Mouse (Mus musculus): Measurements from ENCODE around the gene Dyrk1a. TPM values are rescaled to one million over a fixed set of nuclear protein-coding genes. Genes with fewer than 3 reads are reported as not detected.

Dyrk1a gene
- polyA plus RNA-seq, 1 experiment = 24.5 TPM

GRCm38 (mm10) chr16:94624871-94625270 is 55.1 kb downstream of the Dyrk1a start:
- DNase-seq (ENCODE audit: low read depth, low spot score) = no peak
- 47% methylated on average over 4 of the region's 4 CpGs for WGBS

- no peak for DNase-seq (ENCODE audit: low read depth, low spot score)
- WGBS = 86% methylated on average over 7 of the region's 7 CpGs
Observed at GRCm38 (mm10) chr16:94625639-94626038, 55.8 kb downstream of the Dyrk1a start.

- WGBS = 48% methylated on average over 5 of the region's 5 CpGs
- no peak for DNase-seq (ENCODE audit: low read depth, low spot score)
Observed at GRCm38 (mm10) chr16:94627736-94628135, 57.9 kb downstream of the Dyrk1a start.

- no peak for DNase-seq (ENCODE audit: low read depth, low spot score)
- 38% methylated on average over 9 of the region's 9 CpGs for WGBS
Observed at GRCm38 (mm10) chr16:94628976-94629729, 59.3 kb downstream of the Dyrk1a start.

GRCm38 (mm10) chr16:94631984-94632383 is 62.2 kb downstream of the Dyrk1a start:
- DNase-seq (ENCODE audit: low read depth, low spot score) = peak; percentile 84
- 7% methylated on average over 5 of the region's 5 CpGs for WGBS

- WGBS = 40% methylated on average over 6 of the region's 6 CpGs
- no peak for DNase-seq (ENCODE audit: low read depth, low spot score)
Observed at GRCm38 (mm10) chr16:94632424-94632963, 62.7 kb downstream of the Dyrk1a start.

GRCm38 (mm10) chr16:94633012-94633411 is 63.2 kb downstream of the Dyrk1a start:
- 22% methylated on average over 6 of the region's 6 CpGs for WGBS
- no peak for DNase-seq (ENCODE audit: low read depth, low spot score)

- 45% methylated on average over 10 of the region's 10 CpGs for WGBS
- DNase-seq (ENCODE audit: low read depth, low spot score) = no peak
Observed at GRCm38 (mm10) chr16:94637423-94637822, 67.6 kb downstream of the Dyrk1a start.

- DNase-seq (ENCODE audit: low read depth, low spot score) = no peak
- 88% methylated on average over 2 of the region's 2 CpGs for WGBS
Observed at GRCm38 (mm10) chr16:94641799-94642198, 72.0 kb downstream of the Dyrk1a start.

GRCm38 (mm10) chr16:94647153-94647552 is 77.3 kb downstream of the Dyrk1a start:
- 69% methylated on average over 5 of the region's 5 CpGs for WGBS
- DNase-seq (ENCODE audit: low read depth, low spot score) = no peak

GRCm38 (mm10) chr16:94647925-94648324 is 78.1 kb downstream of the Dyrk1a start:
- no peak for DNase-seq (ENCODE audit: low read depth, low spot score)
- WGBS = 69% methylated on average over 2 of the region's 2 CpGs

- WGBS = 58% methylated on average over 3 of the region's 3 CpGs
- DNase-seq (ENCODE audit: low read depth, low spot score) = no peak
Observed at GRCm38 (mm10) chr16:94649861-94650260, 80.1 kb downstream of the Dyrk1a start.

- DNase-seq (ENCODE audit: low read depth, low spot score) = no peak
- WGBS = 56% methylated on average over 4 of the region's 4 CpGs
Observed at GRCm38 (mm10) chr16:94652091-94652713, 82.4 kb downstream of the Dyrk1a start.

- DNase-seq (ENCODE audit: low read depth, low spot score) = no peak
- 82% methylated on average over 6 of the region's 6 CpGs for WGBS
Observed at GRCm38 (mm10) chr16:94655083-94655482, 85.3 kb downstream of the Dyrk1a start.

GRCm38 (mm10) chr16:94656891-94657290 is 87.1 kb downstream of the Dyrk1a start:
- DNase-seq (ENCODE audit: low read depth, low spot score) = no peak
- WGBS = 78% methylated on average over 7 of the region's 7 CpGs

GRCm38 (mm10) chr16:94659394-94659793 is 89.6 kb downstream of the Dyrk1a start:
- DNase-seq (ENCODE audit: low read depth, low spot score) = no peak
- WGBS = 89% methylated on average over 7 of the region's 7 CpGs

GRCm38 (mm10) chr16:94660221-94660620 is 90.4 kb downstream of the Dyrk1a start:
- 85% methylated on average over 8 of the region's 8 CpGs for WGBS
- no peak for DNase-seq (ENCODE audit: low read depth, low spot score)

GRCm38 (mm10) chr16:94667557-94667956 is 97.7 kb downstream of the Dyrk1a start:
- 68% methylated on average over 4 of the region's 4 CpGs for WGBS
- no peak for DNase-seq (ENCODE audit: low read depth, low spot score)

GRCm38 (mm10) chr16:94671313-94671712 is 101.5 kb downstream of the Dyrk1a start:
- DNase-seq (ENCODE audit: low read depth, low spot score) = no peak
- WGBS = 71% methylated on average over 9 of the region's 9 CpGs

- DNase-seq (ENCODE audit: low read depth, low spot score) = no peak
- WGBS = 39% methylated on average over 4 of the region's 4 CpGs
Observed at GRCm38 (mm10) chr16:94680924-94681323, 111.1 kb downstream of the Dyrk1a start.

GRCm38 (mm10) chr16:94681760-94682159 is 112.0 kb downstream of the Dyrk1a start:
- 91% methylated on average over 4 of the region's 4 CpGs for WGBS
- no peak for DNase-seq (ENCODE audit: low read depth, low spot score)

All from large intestine, adult 2 months (tissue).